ENCODE assay signal across 24 mouse cellular contexts in the genomic region with DNA sequence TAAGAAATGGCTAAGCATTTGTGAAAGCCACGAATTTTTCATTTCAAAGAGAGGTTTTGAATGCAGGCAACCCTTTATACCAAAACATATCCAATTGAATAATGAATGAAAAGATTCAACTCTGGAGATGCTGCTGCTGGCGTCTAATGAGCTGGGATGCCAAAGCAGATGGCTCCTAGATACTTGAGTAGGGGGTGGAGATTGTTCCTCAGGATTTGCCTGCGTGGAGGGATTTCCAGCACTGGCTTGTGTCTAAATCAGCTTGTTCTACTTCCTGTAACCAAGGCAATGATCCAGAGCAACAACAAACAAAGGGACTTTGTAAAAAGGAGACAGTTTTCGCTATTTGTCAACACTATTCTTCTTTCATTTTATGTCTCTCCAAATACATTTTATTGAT. TPM values are rescaled to one million over a fixed set of nuclear protein-coding genes. Genes with fewer than 3 reads are reported as not detected.
DNase-seq lines count a peak whose midpoint lies in the region; ATAC-seq lines count a peak whose summit lies in the region.
"Had no signal": no experiment of that assay in that cellular context is flagged by ENCODE, and none has a peak within 500 bp of the region (broad histone marks: within the 10 kb centered on the region; RNA-seq: fewer than 3 reads in every experiment).

No protein-coding gene starts in this region.

- no peak overlapping the region for H3K4me2 ChIP-seq in hindbrain, embryonic 14.5 days (replicated peaks)
- no peak overlapping the region for H3K4me2 ChIP-seq in hindbrain, embryonic 11.5 days (replicated peaks; ENCODE audit: low read depth, low read length)
- no peak overlapping the region for H3K4me2 ChIP-seq in midbrain, embryonic 13.5 days (replicated peaks)
- H3K4me2 ChIP-seq in midbrain, embryonic 15.5 days, result no peak overlapping the region
- H3K4me2 ChIP-seq: heart, embryonic 15.5 days; hindbrain, embryonic 12.5 days; limb, embryonic 15.5 days; neural tube, embryonic 15.5 days; stomach, embryonic 15.5 days had no signal

- DNase-seq in cerebellum, adult 9-10 months, result peak; percentile 5
- DNase-seq in cerebellum, adult 9-11 months, result no peak
- peak; percentile 31 for DNase-seq in hindbrain, embryonic 14.5 days (ENCODE audit: low spot score)
- no peak for DNase-seq in hindbrain, embryonic 11.5 days (ENCODE audit: low spot score)
- DNase-seq in layer of hippocampus, postnatal 10 days (ENCODE audit: low spot score in 2 of 2), result peak; percentile 22 to 35
- DNase-seq: adrenal gland, adult 8-10 months; cerebellum, adult 2 months; gastrocnemius, postnatal 14 days; heart, adult 2 months; kidney, adult 11 months; kidney, postnatal 10 days; lung, postnatal 10 days; spleen, adult 18-20 months had no signal

- H3K9me3 ChIP-seq in hindbrain, embryonic 14.5 days (ENCODE audit: control insufficient read depth, low read length), result no peaks in the 10 kb centered on the region
- no peaks in the 10 kb centered on the region for H3K9me3 ChIP-seq in hindbrain, embryonic 11.5 days (ENCODE audit: control insufficient read depth, low read length)
- no peaks in the 10 kb centered on the region for H3K9me3 ChIP-seq in midbrain, embryonic 13.5 days
- H3K9me3 ChIP-seq in midbrain, embryonic 15.5 days, result no peaks in the 10 kb centered on the region
- H3K9me3 ChIP-seq: heart, embryonic 15.5 days; hindbrain, embryonic 12.5 days; limb, embryonic 15.5 days; neural tube, embryonic 15.5 days; stomach, embryonic 15.5 days had no signal

- H3K4me1 ChIP-seq in hindbrain, embryonic 14.5 days (replicated peaks; ENCODE audit: control insufficient read depth, insufficient read depth, low read length), result no peaks in the 10 kb centered on the region
- no peaks in the 10 kb centered on the region for H3K4me1 ChIP-seq in hindbrain, embryonic 11.5 days (replicated peaks; ENCODE audit: control insufficient read depth, insufficient read depth, low read length)
- no peaks in the 10 kb centered on the region for H3K4me1 ChIP-seq in midbrain, embryonic 13.5 days (replicated peaks)
- H3K4me1 ChIP-seq in midbrain, embryonic 15.5 days, result no peaks in the 10 kb centered on the region
- H3K4me1 ChIP-seq: heart, embryonic 15.5 days; hindbrain, embryonic 12.5 days; limb, embryonic 15.5 days; neural tube, embryonic 15.5 days; stomach, embryonic 15.5 days had no signal

- H3K27me3 ChIP-seq in hindbrain, embryonic 14.5 days (ENCODE audit: control insufficient read depth, insufficient read depth, low read length), result no peaks in the 10 kb centered on the region
- no peaks in the 10 kb centered on the region for H3K27me3 ChIP-seq in hindbrain, embryonic 11.5 days (ENCODE audit: control insufficient read depth, insufficient read depth, low read length)
- no peaks in the 10 kb centered on the region for H3K27me3 ChIP-seq in midbrain, embryonic 13.5 days
- H3K27me3 ChIP-seq in midbrain, embryonic 15.5 days (replicated peaks), result no peaks in the 10 kb centered on the region
- H3K27me3 ChIP-seq: heart, embryonic 15.5 days; hindbrain, embryonic 12.5 days; limb, embryonic 15.5 days; neural tube, embryonic 15.5 days; stomach, embryonic 15.5 days had no signal

- no peaks in the 10 kb centered on the region for H3K36me3 ChIP-seq in hindbrain, embryonic 14.5 days (replicated peaks; ENCODE audit: control insufficient read depth, insufficient read depth)
- H3K36me3 ChIP-seq in hindbrain, embryonic 11.5 days (ENCODE audit: control insufficient read depth, insufficient read depth, low read length), result no peaks in the 10 kb centered on the region
- H3K36me3 ChIP-seq in midbrain, embryonic 13.5 days, result no peaks in the 10 kb centered on the region
- H3K36me3 ChIP-seq in midbrain, embryonic 15.5 days (replicated peaks), result no peaks in the 10 kb centered on the region
- H3K36me3 ChIP-seq: heart, embryonic 15.5 days; hindbrain, embryonic 12.5 days; limb, embryonic 15.5 days; neural tube, embryonic 15.5 days; stomach, embryonic 15.5 days had no signal

- ATAC-seq in hindbrain, embryonic 14.5 days (ENCODE audit: low FRiP score), result no peak
- ATAC-seq in hindbrain, embryonic 11.5 days (ENCODE audit: low FRiP score), result no peak
- peak; percentile 53; the same call in 1 of the 2 replicates for ATAC-seq in midbrain, embryonic 13.5 days
- ATAC-seq in midbrain, embryonic 15.5 days (replicated peaks), result no peak
- no peak for ATAC-seq in inflammation-experienced regulatory T-cells, adult 6 months

- WGBS in hindbrain, embryonic 14.5 days, result 40% methylated on average over 4 of the region's 4 CpGs
- WGBS in hindbrain, embryonic 11.5 days, result 46% methylated on average over 4 of the region's 4 CpGs
- WGBS in midbrain, embryonic 13.5 days, result 23% methylated on average over 4 of the region's 4 CpGs
- WGBS in midbrain, embryonic 15.5 days, result 28% methylated on average over 4 of the region's 4 CpGs

- H3K4me3 ChIP-seq in hindbrain, embryonic 14.5 days (replicated peaks; ENCODE audit: low read length), result no peak overlapping the region
- no peak overlapping the region for H3K4me3 ChIP-seq in hindbrain, embryonic 11.5 days (ENCODE audit: low read depth, low read length)
- no peak overlapping the region for H3K4me3 ChIP-seq in midbrain, embryonic 13.5 days (replicated peaks)
- H3K4me3 ChIP-seq in midbrain, embryonic 15.5 days, result no peak overlapping the region
- H3K4me3 ChIP-seq: heart, adult 2 months; heart, embryonic 15.5 days; hindbrain, embryonic 12.5 days; limb, embryonic 15.5 days; myocyte; neural tube, embryonic 15.5 days; stomach, embryonic 15.5 days had no signal

- no peak overlapping the region for H3K9ac ChIP-seq in hindbrain, embryonic 14.5 days
- no peak overlapping the region for H3K9ac ChIP-seq in hindbrain, embryonic 11.5 days (ENCODE audit: low read depth, low read length)
- no peak overlapping the region for H3K9ac ChIP-seq in midbrain, embryonic 13.5 days (replicated peaks)
- H3K9ac ChIP-seq in midbrain, embryonic 15.5 days, result no peak overlapping the region
- H3K9ac ChIP-seq: heart, embryonic 15.5 days; hindbrain, embryonic 12.5 days; limb, embryonic 15.5 days; neural tube, embryonic 15.5 days; stomach, embryonic 15.5 days had no signal

- H3K27ac ChIP-seq in hindbrain, embryonic 14.5 days, result no peak overlapping the region
- no peak overlapping the region for H3K27ac ChIP-seq in hindbrain, embryonic 11.5 days (ENCODE audit: low read depth, low read length)
- no peak overlapping the region for H3K27ac ChIP-seq in midbrain, embryonic 13.5 days
- H3K27ac ChIP-seq in midbrain, embryonic 15.5 days, result no peak overlapping the region
- H3K27ac ChIP-seq: heart, adult 2 months; heart, embryonic 15.5 days; hindbrain, embryonic 12.5 days; limb, embryonic 15.5 days; neural tube, embryonic 15.5 days; stomach, embryonic 15.5 days had no signal

RNA-seq across cellular contexts. Expression of gene Trpm3, which starts 57.4 kb away (rescaled TPM):
- polyA plus RNA-seq in hindbrain, embryonic 14.5 days (2014; fragmentation: Nextera tagmentation; extraction: Ambion mirVana), result 30.5 and 48.4 TPM in 2 replicates
- 14.5 and 16.6 TPM in 2 replicates for polyA plus RNA-seq in hindbrain, embryonic 11.5 days (2014; fragmentation: Nextera tagmentation; extraction: Ambion mirVana)
- 9.3 and 15.5 TPM in 2 replicates for polyA plus RNA-seq in midbrain, embryonic 13.5 days (2015; fragmentation: Nextera tagmentation; extraction: Ambion mirVana)
- 24.3 and 28.5 TPM in 2 replicates for polyA plus RNA-seq in midbrain, embryonic 15.5 days (2015; fragmentation: Nextera tagmentation; extraction: Ambion mirVana)
- total RNA-seq in layer of hippocampus, postnatal 10 days (2021), result 10 to 100 TPM; 34.1 to 44.8 TPM
- under 1 TPM; 0.08 to 0.68 (median 0.16) TPM for polyA plus RNA-seq in inflammation-experienced regulatory T-cells, adult 6 months (2017; shearing (Covaris generic))
- total RNA-seq: megakaryocyte-erythroid progenitor cell, adult 5-6 weeks; MEL had no signal

Comparison
In these comparisons a context has a peak if more than half of its experiments do, and no peak if none do; other contexts are left out.
1. DNase-seq: peak in cerebellum, adult 9-10 months (single experiment), hindbrain, embryonic 14.5 days (single experiment) and layer of hippocampus, postnatal 10 days (2 of 2); none in cerebellum, adult 9-11 months (single experiment) and hindbrain, embryonic 11.5 days (single experiment).